Mouse (Mus musculus) kidney, adult 2 months (tissue): ENCODE results near the gene Tmem37. TPM values are rescaled to one million over a fixed set of nuclear protein-coding genes. Genes with fewer than 3 reads are reported as not detected.

ENCODE experiments used
- DNase-seq: peaks from one replicate; pipeline ENCODE4 v3.0.0; 2021
- H3K27ac ChIP-seq: fragments of 200-500 bp; 2 replicates; pipeline ENCODE4 v1.5.1; 2012; ENCODE audit warnings: low read depth, low read length, control low read depth, inconsistent platforms; ENCODE audit not compliant: insufficient read depth
- H3K27me3 ChIP-seq: fragments of 200-500 bp; replicated peaks from 2 replicates; pipeline ENCODE4 v1.6.1; 2012; ENCODE audit warnings: mild to moderate bottlenecking, moderate library complexity, low read length, inconsistent platforms; ENCODE audit not compliant: control insufficient read depth, insufficient read depth
- H3K36me3 ChIP-seq: fragments of 200-500 bp; 2 replicates; pipeline ENCODE4 v1.6.1; 2012; ENCODE audit warnings: mild to moderate bottlenecking, moderate library complexity, low read length, inconsistent platforms; ENCODE audit not compliant: control insufficient read depth, insufficient read depth
- H3K4me1 ChIP-seq: fragments of 200-500 bp; 2 replicates; pipeline ENCODE4 v1.6.1; 2011; ENCODE audit warnings: low read length; ENCODE audit not compliant: control insufficient read depth, insufficient read depth
- H3K4me3 ChIP-seq: fragments of 200-500 bp; 2 replicates; pipeline ENCODE4 v1.5.1; 2011; ENCODE audit warnings: mild to moderate bottlenecking, low read depth, low read length, control low read depth; ENCODE audit not compliant: insufficient read depth
- CTCF ChIP-seq: fragments of 200-500 bp; conservative IDR thresholded peaks from 2 replicates; pipeline ENCODE4 v1.5.1; 2011; ENCODE audit warnings: low read depth, mild to moderate bottlenecking, control low read depth, low read length, moderate library complexity, mixed read lengths; ENCODE audit not compliant: insufficient read depth, insufficient read length
- POLR2A ChIP-seq: fragments of 200-500 bp; IDR thresholded peaks from one replicate; pipeline ENCODE4 v1.6.1; 2011; ENCODE audit warnings: low read depth, low read length, control low read depth
- WGBS: fragments of 180-500 bp; shearing (Covaris S2); methylation state at CpG from one replicate; pipeline ENCODE4 v1.1.7; 2018; 5-methylcytosine and 5-hydroxymethylcytosine counted together
- polyA plus RNA-seq: library from polyadenylated mRNA; depleted of rRNA; stranded (reverse); fragments of >200 nt; gene quantifications from 2 replicates; pipeline ENCODE4 v1.2.3, GENCODE M21; 2012

The Tmem37 gene
- polyA plus RNA-seq, 1 experiment: 232 TPM

- Histone ChIP-seq H3K4me3 (no peak overlapping the region), H3K27ac (no peak overlapping the region), H3K4me1 (peaks cover 7% of the 10 kb centered on the region; the same call in 1 of the 2 replicates), H3K27me3 (no peaks in the 10 kb centered on the region), H3K36me3 (no peaks in the 10 kb centered on the region)
- DNase-seq: peak; percentile 77
- TF ChIP-seq CTCF: no peak
- TF ChIP-seq POLR2A: no peak
- 47% methylated on average over 9 of the region's 9 CpGs for WGBS
Observed at GRCm38 (mm10) chr1:120037021-120037683, 36.7 kb downstream of the Tmem37 start.

GRCm38 (mm10) chr1:120035456-120036034, 38.3 kb downstream of the Tmem37 start:
- no peaks in the 10 kb centered on the region for H3K36me3 ChIP-seq
- DNase-seq: no peak
- peaks cover 7% of the 10 kb centered on the region; the same call in 1 of the 2 replicates for H3K4me1 ChIP-seq
- H3K4me3 ChIP-seq: no peak overlapping the region
- no peak overlapping the region for H3K27ac ChIP-seq
- no peak for TF ChIP-seq CTCF
- TF ChIP-seq POLR2A: no peak
- 85% methylated on average over 7 of the region's 7 CpGs for WGBS
- H3K27me3 ChIP-seq: no peaks in the 10 kb centered on the region

GRCm38 (mm10) chr1:120034793-120035192, 39.1 kb downstream of the Tmem37 start:
- no peak for TF ChIP-seq CTCF
- no peak for TF ChIP-seq POLR2A
- Histone ChIP-seq H3K27me3 (no peaks in the 10 kb centered on the region), H3K4me1 (peaks cover 7% of the 10 kb centered on the region; the same call in 1 of the 2 replicates), H3K4me3 (no peak overlapping the region), H3K36me3 (no peaks in the 10 kb centered on the region), H3K27ac (no peak overlapping the region)
- 85% methylated on average over 1 of the region's 1 CpGs for WGBS
- no peak for DNase-seq

- WGBS: 49% methylated on average over 2 of the region's 2 CpGs
- Histone ChIP-seq H3K36me3 (no peaks in the 10 kb centered on the region), H3K27ac (0 out of 2 replicates have a peak overlapping the region, but pooled peaks have one; percentile 10), H3K27me3 (no peaks in the 10 kb centered on the region), H3K4me1 (peaks cover 7% of the 10 kb centered on the region; the same call in 1 of the 2 replicates), H3K4me3 (no peak overlapping the region)
- TF ChIP-seq POLR2A (no peak), CTCF (no peak)
- DNase-seq: no peak
Observed at GRCm38 (mm10) chr1:120033469-120033854, 40.4 kb downstream of the Tmem37 start.

- 0 out of 2 replicates have a peak overlapping the region, but pooled peaks have one; percentile 10 for H3K27ac ChIP-seq
- H3K4me1 ChIP-seq: peaks cover 7% of the 10 kb centered on the region; the same call in 1 of the 2 replicates
- TF ChIP-seq POLR2A (no peak), CTCF (peak; percentile 99; the same call in 1 of the 2 replicates)
- no peak overlapping the region for H3K4me3 ChIP-seq
- peak; percentile 94 for DNase-seq
- H3K36me3 ChIP-seq: no peaks in the 10 kb centered on the region
- WGBS: 34% methylated on average over 10 of the region's 10 CpGs
- no peaks in the 10 kb centered on the region for H3K27me3 ChIP-seq
Observed at GRCm38 (mm10) chr1:120032804-120033468, 40.9 kb downstream of the Tmem37 start.

- Histone ChIP-seq H3K36me3 (no peaks in the 10 kb centered on the region), H3K4me1 (peaks cover 3% of the 10 kb centered on the region; the same call in 1 of the 2 replicates), H3K27me3 (no peaks in the 10 kb centered on the region), H3K4me3 (no peak overlapping the region), H3K27ac (no peak overlapping the region)
- no peak for DNase-seq
- TF ChIP-seq CTCF: no peak
- no peak for TF ChIP-seq POLR2A
- WGBS: 94% methylated on average over 3 of the region's 3 CpGs
Observed at GRCm38 (mm10) chr1:120030474-120030873, 43.4 kb downstream of the Tmem37 start.

- peak; percentile 69 for DNase-seq
- H3K36me3 ChIP-seq: no peaks in the 10 kb centered on the region
- no peak overlapping the region for H3K4me3 ChIP-seq
- no peak overlapping the region for H3K27ac ChIP-seq
- WGBS: 30% methylated on average over 4 of the region's 4 CpGs
- peaks cover 16% of the 10 kb centered on the region for H3K4me1 ChIP-seq
- H3K27me3 ChIP-seq: no peaks in the 10 kb centered on the region
- TF ChIP-seq CTCF (no peak), POLR2A (no peak)
Observed at GRCm38 (mm10) chr1:120027693-120028092, 46.2 kb downstream of the Tmem37 start.
